Mouse (Mus musculus): Measurements from ENCODE around the gene Taf11.

The Taf11 gene

GRCm38 (mm10) chr17:27922174-27922712 is 12.6 kb upstream of the Taf11 start:
- in situ Hi-C loops (cut with MboI, MseI) = no loop called here

GRCm38 (mm10) chr17:27920676-27921075 is 11.0 kb upstream of the Taf11 start:
- in situ Hi-C loops (cut with MboI, MseI) = no loop called here

- in situ Hi-C loops (cut with MboI, MseI) = no loop called here
Observed at GRCm38 (mm10) chr17:27916366-27916765, 6.7 kb upstream of the Taf11 start.

GRCm38 (mm10) chr17:27914742-27915141 is 5.1 kb upstream of the Taf11 start:
- in situ Hi-C loops (cut with MboI, MseI) = no loop called here

- in situ Hi-C loops (cut with MboI, MseI) = no loop called here
Observed at GRCm38 (mm10) chr17:27911371-27911770, 1.7 kb upstream of the Taf11 start.

- in situ Hi-C loops (cut with MboI, MseI) = loop anchor here (5.0 kb wide), 1 partner anchor 67 kb away; no protein-coding TSS in a partner anchor
Observed at GRCm38 (mm10) chr17:27908888-27909621, 589 bp downstream of the Taf11 start, which contains the start of gene Anks1. Gene Anks1 (plus strand): TSS chr17:27909306.

- in situ Hi-C loops (cut with MboI, MseI) = loop anchor here (5.0 kb wide), 1 partner anchor 66 kb away; no protein-coding TSS in a partner anchor
Observed at GRCm38 (mm10) chr17:27908206-27908887, 1.3 kb downstream of the Taf11 start.

- in situ Hi-C loops (cut with MboI, MseI) = loop anchor here (5.0 kb wide), 1 partner anchor 65 kb away; no protein-coding TSS in a partner anchor
Observed at GRCm38 (mm10) chr17:27907512-27908205, 2.0 kb downstream of the Taf11 start.

- in situ Hi-C loops (cut with MboI, MseI) = no loop called here
Observed at GRCm38 (mm10) chr17:27886499-27887210, 23.0 kb downstream of the Taf11 start.

- in situ Hi-C loops (cut with MboI, MseI) = no loop called here
Observed at GRCm38 (mm10) chr17:27883994-27884393, 25.6 kb downstream of the Taf11 start.

GRCm38 (mm10) chr17:27883129-27883528 is 26.5 kb downstream of the Taf11 start:
- in situ Hi-C loops (cut with MboI, MseI) = no loop called here

- in situ Hi-C loops (cut with MboI, MseI) = no loop called here
Observed at GRCm38 (mm10) chr17:27881518-27881917, 28.1 kb downstream of the Taf11 start.

- in situ Hi-C loops (cut with MboI, MseI) = no loop called here
Observed at GRCm38 (mm10) chr17:27874510-27874909, 35.1 kb downstream of the Taf11 start.

- in situ Hi-C loops (cut with MboI, MseI) = no loop called here
Observed at GRCm38 (mm10) chr17:27873583-27873982, 36.1 kb downstream of the Taf11 start.

GRCm38 (mm10) chr17:27871851-27872250 is 37.8 kb downstream of the Taf11 start:
- in situ Hi-C loops (cut with MboI, MseI) = no loop called here

- in situ Hi-C loops (cut with MboI, MseI) = no loop called here
Observed at GRCm38 (mm10) chr17:27866737-27867136, 42.9 kb downstream of the Taf11 start.

GRCm38 (mm10) chr17:27865461-27865860 is 44.2 kb downstream of the Taf11 start:
- in situ Hi-C loops (cut with MboI, MseI) = no loop called here

GRCm38 (mm10) chr17:27859131-27859530 is 50.5 kb downstream of the Taf11 start:
- in situ Hi-C loops (cut with MboI, MseI) = no loop called here

- in situ Hi-C loops (cut with MboI, MseI) = no loop called here
Observed at GRCm38 (mm10) chr17:27857649-27858475, 51.8 kb downstream of the Taf11 start.
